Mouse (Mus musculus) thymus, adult 2 months (tissue): Measurements from ENCODE around the gene Cars. TPM values are rescaled to one million over a fixed set of nuclear protein-coding genes. Genes with fewer than 3 reads are reported as not detected.

ENCODE experiments used
- DNase-seq: peaks from one replicate; pipeline ENCODE4 v3.0.0; 2021
- H3K27ac ChIP-seq: fragments of 200-500 bp; 2 replicates; pipeline ENCODE4 v1.5.1; 2012; ENCODE audit warnings: low read length, control low read depth; ENCODE audit not compliant: control insufficient read depth, insufficient read depth
- H3K27me3 ChIP-seq: fragments of 200-500 bp; 2 replicates; pipeline ENCODE4 v1.6.1; 2012; ENCODE audit warnings: mild to moderate bottlenecking, low read length, moderate library complexity, mixed read lengths; ENCODE audit not compliant: control insufficient read depth, insufficient read depth
- H3K36me3 ChIP-seq: fragments of 200-500 bp; 2 replicates; pipeline ENCODE4 v1.6.1; 2012; ENCODE audit warnings: mild to moderate bottlenecking, low read length, moderate library complexity; ENCODE audit not compliant: control insufficient read depth, insufficient read depth
- H3K4me1 ChIP-seq: fragments of 200-500 bp; replicated peaks from 2 replicates; pipeline ENCODE4 v1.6.1; 2012; ENCODE audit warnings: low read length; ENCODE audit not compliant: control insufficient read depth, insufficient read depth
- H3K4me3 ChIP-seq: fragments of 200-500 bp; 2 replicates; pipeline ENCODE4 v1.5.1; 2012; ENCODE audit warnings: mild to moderate bottlenecking, low read length, control low read depth, moderate library complexity; ENCODE audit not compliant: control insufficient read depth, insufficient read depth
- CTCF ChIP-seq: fragments of 200-500 bp; IDR thresholded peaks from 2 replicates; pipeline ENCODE4 v1.5.1; 2012; ENCODE audit warnings: mild to moderate bottlenecking, control low read depth, low read length, moderate library complexity, borderline replicate concordance; ENCODE audit not compliant: control insufficient read depth, poor library complexity, insufficient read depth; ENCODE audit errors: extremely low read depth
- POLR2A ChIP-seq: fragments of 200-500 bp; IDR thresholded peaks from 2 replicates; pipeline ENCODE4 v1.6.1; 2012; ENCODE audit warnings: mild to moderate bottlenecking, low read length, control low read depth, moderate library complexity; ENCODE audit not compliant: control insufficient read depth, poor library complexity, insufficient read depth; ENCODE audit errors: extremely low read depth
- WGBS: fragments of 180-500 bp; shearing (Covaris S2); methylation state at CpG from one replicate; pipeline ENCODE4 v1.1.7; 2018; 5-methylcytosine and 5-hydroxymethylcytosine counted together
- polyA plus RNA-seq: library from polyadenylated mRNA; depleted of rRNA; stranded (reverse); fragments of >200 nt; gene quantifications from 2 replicates; pipeline ENCODE4 v1.2.3, GENCODE M21; 2012

The Cars gene
- polyA plus RNA-seq, 1 experiment = 24.5 TPM

DNA sequence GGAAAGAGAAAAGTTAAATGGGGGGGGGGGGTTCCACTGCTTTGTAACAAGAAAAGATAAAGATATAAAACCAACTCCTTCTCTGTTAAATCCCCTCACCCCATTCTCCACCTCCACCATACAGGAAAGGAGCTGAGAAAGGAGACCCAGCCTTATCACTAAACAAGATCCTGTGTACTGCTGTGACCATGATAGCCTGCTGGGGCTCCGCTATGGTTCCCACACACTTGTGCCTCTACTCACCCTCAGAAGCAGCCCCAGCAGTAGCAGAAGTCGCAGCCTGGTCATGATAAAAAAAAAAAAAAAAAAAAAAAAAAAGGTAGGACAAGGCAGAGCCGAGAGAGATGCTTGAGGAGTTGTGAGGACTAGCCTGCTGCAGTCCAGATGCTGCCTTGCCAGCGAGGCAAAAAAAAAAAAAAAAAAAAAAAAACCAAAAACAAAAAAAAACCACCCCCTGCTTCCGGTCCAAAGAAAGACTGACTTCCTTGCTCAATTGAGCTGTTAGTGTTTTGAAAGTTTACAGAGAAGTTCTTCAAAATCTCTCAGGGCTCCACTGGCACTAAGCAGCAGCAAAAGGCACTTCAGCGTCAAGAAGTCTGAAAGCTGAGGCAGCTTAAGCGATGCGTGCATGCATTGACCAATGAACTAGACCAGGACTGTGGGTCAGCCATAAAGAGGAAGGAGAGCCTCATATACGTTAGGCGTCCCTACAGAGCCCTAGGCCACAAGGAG, 27.8 kb upstream of the Cars start:
- 2% methylated on average over 10 of the region's 10 CpGs for WGBS
- Histone ChIP-seq H3K36me3 (no peaks in the 10 kb centered on the region), H3K27ac (peak overlapping the region; percentile 98), H3K27me3 (no peaks in the 10 kb centered on the region), H3K4me3 (peak overlapping the region; percentile 46), H3K4me1 (peaks cover 24% of the 10 kb centered on the region)
- DNase-seq = peak; percentile 31
- TF ChIP-seq POLR2A (no peak), CTCF (no peak)

DNA sequence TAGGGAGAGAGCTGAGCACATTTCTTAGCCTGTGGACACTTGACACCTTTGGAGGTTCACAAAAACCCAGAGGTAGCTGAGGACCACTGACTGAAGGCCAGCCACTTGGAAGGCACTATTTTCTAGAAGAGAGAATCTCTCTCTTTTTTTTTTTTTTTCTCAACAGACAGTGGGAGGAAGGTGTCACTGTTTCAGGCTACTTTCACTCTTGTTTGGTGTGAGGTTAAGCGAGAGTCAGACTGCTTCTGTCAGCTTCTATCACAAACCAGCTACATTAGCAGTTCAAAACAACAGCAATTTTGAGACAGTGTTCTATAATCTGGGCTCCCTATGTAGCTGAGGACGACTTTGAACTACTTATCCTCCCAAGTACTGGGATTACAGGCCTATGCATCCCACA, 26.3 kb upstream of the Cars start:
- H3K4me3 ChIP-seq = peak overlapping the region; percentile 22; the same call in 1 of the 2 replicates
- 22% methylated on average over 2 of the region's 2 CpGs for WGBS
- no peaks in the 10 kb centered on the region for H3K36me3 ChIP-seq
- peak overlapping the region; percentile 78 for H3K27ac ChIP-seq
- TF ChIP-seq POLR2A (no peak), CTCF (no peak)
- no peak for DNase-seq
- peaks cover 24% of the 10 kb centered on the region for H3K4me1 ChIP-seq
- H3K27me3 ChIP-seq = no peaks in the 10 kb centered on the region

DNA sequence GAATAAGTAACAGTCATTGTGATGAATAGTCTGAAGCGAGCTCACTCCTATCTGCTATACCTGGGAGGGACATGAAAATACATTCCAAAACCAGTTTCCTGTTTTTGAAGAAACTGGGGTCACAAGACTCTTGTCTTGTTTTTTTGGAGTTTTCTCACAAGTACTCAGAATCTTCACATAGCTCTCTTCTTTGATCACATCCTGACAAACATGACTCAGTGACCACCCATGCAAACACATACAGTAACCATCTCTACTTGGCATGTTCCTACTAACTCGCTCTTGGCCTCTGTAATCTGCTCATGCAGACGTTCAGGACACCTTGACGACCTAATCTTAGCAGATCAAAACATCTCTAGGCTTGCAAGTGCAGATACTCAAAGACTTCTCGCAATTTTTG, 25.3 kb upstream of the Cars start:
- Histone ChIP-seq H3K27me3 (no peaks in the 10 kb centered on the region), H3K27ac (peak overlapping the region; percentile 45), H3K36me3 (no peaks in the 10 kb centered on the region), H3K4me3 (no peak overlapping the region), H3K4me1 (peaks cover 23% of the 10 kb centered on the region)
- DNase-seq = no peak
- TF ChIP-seq POLR2A = no peak
- TF ChIP-seq CTCF = no peak
- 22% methylated on average over 5 of the region's 5 CpGs for WGBS

DNA sequence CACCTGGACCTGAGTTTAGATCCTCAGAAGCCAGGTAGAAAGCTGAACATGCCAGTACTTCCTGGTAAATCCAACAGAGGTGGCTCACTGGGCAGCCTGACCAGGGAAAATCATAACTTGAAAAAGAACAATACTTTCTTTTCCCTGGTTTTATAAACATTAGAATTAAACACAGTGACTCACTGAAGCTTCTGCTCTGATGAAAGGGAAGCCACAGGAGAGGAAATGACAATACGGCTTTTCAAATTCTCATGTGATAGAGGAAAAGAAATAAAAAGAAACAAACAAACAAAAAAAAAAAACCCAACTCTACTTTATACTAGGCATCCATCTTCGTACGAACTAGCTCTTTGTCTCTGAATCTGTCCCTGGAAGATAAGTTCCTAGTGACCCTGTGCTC, 24.7 kb upstream of the Cars start:
- Histone ChIP-seq H3K4me3 (no peak overlapping the region), H3K36me3 (no peaks in the 10 kb centered on the region), H3K27me3 (no peaks in the 10 kb centered on the region), H3K4me1 (peaks cover 21% of the 10 kb centered on the region), H3K27ac (no peak overlapping the region; the same call in 1 of the 2 replicates)
- no peak for DNase-seq
- TF ChIP-seq POLR2A (no peak), CTCF (no peak)
- 23% methylated on average over 3 of the region's 3 CpGs for WGBS

DNA sequence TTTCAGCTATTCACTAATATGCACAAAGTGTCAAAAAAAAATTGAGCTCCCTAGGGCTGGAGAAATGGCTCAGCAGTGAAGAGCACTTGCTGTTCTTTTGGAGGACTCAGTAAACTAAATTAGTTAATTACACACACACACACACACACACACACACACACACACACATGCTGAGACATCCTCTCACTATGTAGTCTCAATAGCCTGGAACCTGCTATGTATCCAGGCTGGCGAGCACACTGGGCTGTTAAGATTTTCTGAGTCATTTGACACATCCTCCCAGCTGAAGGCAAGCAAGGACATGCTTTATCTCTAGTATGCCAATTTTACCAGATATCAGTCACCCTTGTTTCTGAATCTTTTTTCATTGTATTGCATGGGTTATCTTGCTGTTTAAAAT, 21.1 kb upstream of the Cars start:
- TF ChIP-seq POLR2A = no peak
- no peak for TF ChIP-seq CTCF
- DNase-seq = no peak
- 86% methylated on average over 1 of the region's 1 CpGs for WGBS
- Histone ChIP-seq H3K27ac (no peak overlapping the region), H3K27me3 (no peaks in the 10 kb centered on the region), H3K4me3 (no peak overlapping the region), H3K36me3 (peaks cover 16% of the 10 kb centered on the region), H3K4me1 (peaks cover 5% of the 10 kb centered on the region)

DNA sequence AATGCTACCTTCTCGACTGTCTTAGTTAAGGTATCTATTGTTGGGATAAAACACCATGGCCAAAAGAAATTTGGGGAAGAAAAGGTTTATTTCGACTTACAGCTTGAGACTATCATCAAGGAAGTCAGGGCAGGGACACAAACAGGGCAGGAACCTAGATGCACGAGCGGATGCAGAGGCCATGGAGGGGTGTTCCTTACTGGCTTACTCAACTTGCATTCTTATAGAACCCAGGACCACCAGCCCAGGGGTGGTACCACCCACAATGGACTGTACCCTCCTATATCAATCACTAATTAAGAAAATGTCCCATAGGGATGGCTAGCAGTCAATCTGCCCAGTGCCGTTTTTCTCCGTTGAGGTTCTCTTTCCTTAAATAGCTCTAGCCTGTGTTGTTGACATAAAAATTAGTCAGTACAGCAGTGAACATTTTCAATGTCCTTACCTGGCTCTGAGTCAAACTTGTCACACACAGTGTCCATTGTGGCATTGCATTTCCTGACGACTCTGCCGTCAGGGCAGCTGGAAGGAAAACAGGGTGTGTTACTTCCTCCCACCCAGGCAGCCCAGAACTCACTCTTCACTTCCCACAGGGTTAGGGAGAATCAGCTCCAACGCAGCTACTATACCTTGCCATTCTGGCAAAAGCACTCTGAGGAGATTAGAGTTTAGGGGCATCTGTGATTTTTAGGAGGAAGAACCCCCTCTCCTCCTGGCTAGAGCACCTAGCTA, 14.7 kb upstream of the Cars start:
- DNase-seq = no peak
- Histone ChIP-seq H3K4me1 (no peaks in the 10 kb centered on the region), H3K4me3 (no peak overlapping the region), H3K27me3 (no peaks in the 10 kb centered on the region), H3K36me3 (peaks cover 40% of the 10 kb centered on the region), H3K27ac (no peak overlapping the region)
- TF ChIP-seq POLR2A (no peak), CTCF (no peak)
- WGBS = 67% methylated on average over 9 of the region's 9 CpGs
